Mouse (Mus musculus) urinary bladder, postnatal 4 days (tissue): ENCODE data around the gene Nsl1.

ENCODE experiments used
- DNase-seq, 2 experiments: peaks; one replicate each; pipeline ENCODE4 v3.0.0; 2021 to 2022; ENCODE audit warnings: low spot score in 2 of 2

Gene Nsl1

GRCm38 (mm10) chr1:191054870-191055532 is 7.8 kb upstream of the Nsl1 start:
- DNase-seq: no peak

GRCm38 (mm10) chr1:191055533-191055873 is 7.3 kb upstream of the Nsl1 start:
- DNase-seq: no peak

GRCm38 (mm10) chr1:191057461-191057860 is 5.4 kb upstream of the Nsl1 start:
- no peak for DNase-seq

- no peak for DNase-seq
These were observed 501 bp upstream of the Nsl1 start for GRCm38 (mm10) chr1:191062241-191062780.

- no peak for DNase-seq
These were observed 888 bp downstream of the Nsl1 start for GRCm38 (mm10) chr1:191063700-191064099.

- no peak for DNase-seq
These were observed 1.7 kb downstream of the Nsl1 start for GRCm38 (mm10) chr1:191064535-191064934.

GRCm38 (mm10) chr1:191065188-191065587 is 2.4 kb downstream of the Nsl1 start:
- no peak for DNase-seq

- DNase-seq: no peak
These were observed 5.6 kb downstream of the Nsl1 start for GRCm38 (mm10) chr1:191068377-191068776.

- DNase-seq: no peak
These were observed 7.4 kb downstream of the Nsl1 start for GRCm38 (mm10) chr1:191070259-191070658.

GRCm38 (mm10) chr1:191071613-191072012 is 8.8 kb downstream of the Nsl1 start:
- DNase-seq: no peak

GRCm38 (mm10) chr1:191072329-191072913 is 9.6 kb downstream of the Nsl1 start:
- no peak for DNase-seq

- DNase-seq: no peak
These were observed 10.2 kb downstream of the Nsl1 start for GRCm38 (mm10) chr1:191073001-191073400.

- DNase-seq: no peak
These were observed 10.7 kb downstream of the Nsl1 start for GRCm38 (mm10) chr1:191073486-191073885.

- DNase-seq: no peak
These were observed 12.5 kb downstream of the Nsl1 start for GRCm38 (mm10) chr1:191075199-191075883.

GRCm38 (mm10) chr1:191083230-191083629 is 20.4 kb downstream of the Nsl1 start:
- DNase-seq: no peak

GRCm38 (mm10) chr1:191084951-191085559 is 22.2 kb downstream of the Nsl1 start:
- DNase-seq: no peak

- no peak for DNase-seq
These were observed 22.8 kb downstream of the Nsl1 start for GRCm38 (mm10) chr1:191085597-191085996.

GRCm38 (mm10) chr1:191086304-191086878 is 23.6 kb downstream of the Nsl1 start:
- no peak for DNase-seq

GRCm38 (mm10) chr1:191086960-191087359 is 24.1 kb downstream of the Nsl1 start:
- no peak for DNase-seq

GRCm38 (mm10) chr1:191087955-191088354 is 25.1 kb downstream of the Nsl1 start:
- no peak for DNase-seq

GRCm38 (mm10) chr1:191089355-191089754 is 26.5 kb downstream of the Nsl1 start:
- no peak for DNase-seq

- no peak for DNase-seq
These were observed 29.2 kb downstream of the Nsl1 start for GRCm38 (mm10) chr1:191092050-191092449.
